Mouse (Mus musculus) hindlimb bud, embryonic 11.5 days (tissue): ENCODE results near the gene Hk2.

ENCODE experiments used
- DNase-seq: peaks from one replicate; pipeline ENCODE4 v3.0.0-alpha.2; 2012; ENCODE audit warnings: low read depth, low spot score; ENCODE audit errors: extremely low spot score

The Hk2 gene

GRCm38 (mm10) chr6:82774321-82774764 is at the start of gene Hk2:
TSS of gene Hk2 (minus strand) at chr6:82774454.
- no peak for DNase-seq

DNA sequence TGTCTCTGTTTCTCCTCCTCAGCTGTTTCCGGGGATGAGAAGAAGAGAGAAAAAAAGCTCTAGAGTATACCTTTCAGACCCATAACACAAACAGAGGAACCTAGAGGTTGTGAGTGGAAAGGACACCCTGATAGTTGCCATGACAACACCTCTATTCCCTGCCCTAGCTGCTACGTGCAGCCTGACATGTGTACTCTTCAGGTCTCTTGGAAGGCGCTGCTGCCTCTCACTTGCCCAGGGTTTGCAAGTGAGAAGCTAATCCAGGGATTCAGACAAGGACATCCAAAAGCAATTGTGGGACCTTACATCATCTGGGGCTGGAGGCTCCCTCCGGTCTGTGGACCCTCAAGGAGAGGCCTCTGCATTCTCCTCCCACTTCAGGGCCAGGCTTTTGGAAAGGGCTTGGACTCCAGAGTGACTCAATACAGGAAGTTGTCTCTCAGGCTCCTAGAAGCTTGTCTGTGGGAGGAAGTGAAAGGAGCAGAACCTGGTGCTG is 47.6 kb upstream of the Hk2 start:
- no peak for DNase-seq

DNA sequence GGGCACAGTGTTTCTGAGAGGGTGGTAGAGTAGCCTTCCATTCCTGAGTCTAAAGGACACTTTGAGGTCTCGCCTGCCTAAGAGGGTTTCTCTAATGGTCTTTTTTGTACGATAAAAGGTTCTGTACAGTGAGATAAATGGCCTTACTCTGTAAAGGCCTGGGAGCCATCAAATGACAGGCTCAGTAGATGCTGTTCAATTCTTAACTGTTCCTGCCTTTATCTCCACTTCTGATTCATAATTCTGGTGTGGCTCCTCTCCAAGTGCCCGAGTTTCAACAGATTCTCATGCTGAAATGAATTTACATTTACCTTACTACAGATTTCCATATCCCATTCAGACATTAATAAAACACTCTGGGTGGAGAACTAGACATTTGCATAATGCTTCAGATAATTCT is 46.5 kb upstream of the Hk2 start:
- DNase-seq, result no peak

DNA sequence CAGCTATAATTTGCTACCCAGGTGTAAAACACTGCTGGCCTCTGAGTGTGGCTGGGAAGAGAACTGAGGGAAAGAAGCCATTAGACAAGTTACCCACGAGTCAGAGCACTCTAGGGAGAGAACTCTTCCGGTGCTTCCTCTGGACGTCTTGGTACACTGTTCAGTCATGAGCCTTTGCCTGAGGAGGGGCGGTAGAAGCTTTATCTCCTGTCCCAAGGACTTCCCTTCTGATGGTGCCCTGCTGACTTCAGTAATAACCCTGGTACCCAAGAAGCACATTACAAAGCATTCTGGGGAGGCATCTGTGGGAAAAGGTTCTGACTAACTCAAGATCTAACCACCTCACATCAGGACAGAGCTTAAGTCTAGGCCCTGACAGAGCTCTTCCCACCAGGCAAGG is 40.6 kb upstream of the Hk2 start:
- no peak for DNase-seq

- DNase-seq, result no peak
Observed at GRCm38 (mm10) chr6:82807984-82808700, 33.9 kb upstream of the Hk2 start.

DNA sequence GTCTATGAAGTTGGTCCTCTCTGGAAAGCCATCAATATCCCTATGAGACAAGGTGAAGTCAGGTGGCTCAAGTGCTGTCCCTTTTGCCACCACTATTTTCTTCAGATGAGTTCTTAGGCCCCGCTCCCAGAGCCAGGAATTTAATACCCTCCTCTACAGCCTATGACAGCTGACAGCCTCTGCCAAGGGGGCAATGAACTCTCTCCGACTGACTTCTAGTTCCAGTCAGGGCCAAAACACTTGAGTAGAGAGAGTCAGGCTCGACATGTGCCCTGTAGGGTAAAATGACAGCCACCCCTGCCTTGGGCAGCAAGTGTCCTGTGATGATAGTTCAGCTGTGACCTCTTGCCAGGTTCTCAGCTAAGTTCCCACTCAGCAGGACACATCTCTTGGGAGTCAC is 32.7 kb upstream of the Hk2 start:
- no peak for DNase-seq

DNA sequence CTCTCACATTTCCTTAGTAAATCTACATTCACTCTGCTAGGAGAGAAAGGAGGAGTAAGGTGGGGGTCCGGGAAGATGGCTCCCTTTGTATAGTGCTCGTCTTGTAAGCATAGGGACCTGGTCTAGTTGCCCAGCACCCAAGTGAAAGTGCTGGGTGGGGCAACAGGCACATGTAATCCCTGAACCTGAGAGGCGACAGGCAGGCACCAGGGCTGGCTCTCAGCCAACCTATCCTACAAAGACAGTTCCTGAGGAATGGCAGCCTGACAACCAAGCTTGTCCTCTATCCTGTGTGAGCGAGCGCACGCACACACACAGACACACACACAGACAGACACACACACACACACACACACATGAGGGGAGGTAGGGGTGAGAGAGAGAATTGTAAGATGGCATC is 32.2 kb upstream of the Hk2 start:
- DNase-seq, result no peak

DNA sequence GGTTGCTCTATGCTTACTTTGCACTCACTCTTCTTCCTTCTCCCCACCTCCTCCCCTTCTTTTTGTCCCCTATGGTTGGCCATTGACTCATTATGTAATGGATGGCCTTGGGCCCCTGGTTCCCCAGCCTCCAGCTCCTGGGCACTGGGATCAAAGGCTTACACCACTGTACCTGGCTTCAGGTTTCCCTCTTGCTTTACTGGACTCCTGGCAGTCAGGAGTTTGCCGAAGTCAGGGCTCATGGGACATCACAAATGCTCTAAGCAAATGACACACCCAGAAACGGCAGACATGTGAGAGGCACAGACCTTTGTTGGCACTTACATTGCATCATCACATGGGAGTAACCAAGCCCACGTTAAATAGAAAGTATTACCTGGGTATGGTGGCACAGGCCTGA is 31.6 kb upstream of the Hk2 start:
- DNase-seq, result no peak

- no peak for DNase-seq
Observed at GRCm38 (mm10) chr6:82804984-82805383, 30.7 kb upstream of the Hk2 start.

DNA sequence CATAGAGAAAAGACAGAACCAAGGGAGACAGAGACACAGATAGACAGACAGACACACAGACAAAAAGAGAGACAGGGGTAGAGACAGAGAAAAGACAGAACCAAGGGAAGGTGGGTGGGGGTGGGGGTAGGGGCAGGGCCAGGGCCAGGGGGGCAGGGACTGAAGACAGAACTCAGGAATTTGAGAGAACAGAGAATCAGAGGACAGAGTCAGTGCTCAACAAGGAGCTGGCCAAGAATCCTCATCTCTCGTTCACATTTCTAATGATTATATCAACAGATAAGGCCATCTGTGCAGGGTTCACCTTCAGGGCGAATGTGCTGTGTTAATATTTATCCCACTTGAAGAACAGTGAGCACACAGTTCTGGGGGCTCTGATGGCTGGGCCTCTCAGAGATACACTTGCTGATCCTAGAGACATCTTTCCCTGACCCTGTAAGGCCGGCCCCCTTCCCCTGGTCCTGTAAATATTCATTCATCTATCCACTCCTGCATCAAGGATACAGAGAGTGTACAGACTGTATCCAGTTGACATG is 24.0 kb upstream of the Hk2 start:
- no peak for DNase-seq

DNA sequence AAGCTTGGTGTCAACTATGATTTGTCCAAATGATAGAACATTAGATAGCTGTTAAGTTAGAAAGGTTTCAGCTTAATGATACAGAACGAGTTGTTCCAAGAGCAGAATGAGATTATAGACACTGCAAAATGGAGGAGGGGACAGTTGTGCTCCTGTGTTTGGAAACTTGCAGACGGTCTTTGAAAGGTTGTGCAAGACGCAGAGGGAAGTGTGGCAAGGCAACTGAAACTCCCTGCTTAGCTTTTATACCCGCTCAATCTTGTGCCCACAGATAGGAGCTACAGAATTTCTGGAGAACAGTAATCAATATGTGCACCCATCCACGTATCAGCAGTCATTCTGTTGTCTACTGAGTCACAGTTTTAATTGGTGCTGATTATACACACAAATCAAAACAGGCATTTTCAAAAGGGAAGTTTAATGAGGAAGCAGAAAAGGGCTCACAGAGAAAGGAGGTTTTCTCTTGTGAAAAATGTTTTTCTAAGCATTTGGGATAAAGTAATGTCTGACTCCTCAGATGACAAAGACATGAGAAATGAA is 23.1 kb upstream of the Hk2 start:
- no peak for DNase-seq

DNA sequence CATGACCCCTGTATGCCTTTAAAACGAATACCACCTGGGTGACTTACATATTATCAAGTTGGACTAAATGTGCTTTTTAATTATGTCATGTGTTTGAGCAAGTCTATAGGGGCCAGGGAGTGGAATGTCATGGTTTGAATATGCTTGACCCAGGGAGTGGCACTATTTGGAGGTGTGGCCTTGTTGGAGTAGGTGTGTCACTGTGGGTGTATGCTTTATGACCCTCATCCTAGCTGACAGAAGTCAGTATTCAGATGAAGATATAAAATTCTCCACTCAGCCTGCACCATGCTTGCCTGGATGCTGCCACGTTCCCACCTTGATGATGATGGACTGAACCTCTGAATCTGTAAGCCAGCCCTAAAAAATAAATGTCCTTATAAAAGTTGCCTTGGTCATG is 16.6 kb upstream of the Hk2 start:
- DNase-seq, result no peak

- no peak for DNase-seq
Observed at GRCm38 (mm10) chr6:82783906-82784305, 9.7 kb upstream of the Hk2 start.

DNA sequence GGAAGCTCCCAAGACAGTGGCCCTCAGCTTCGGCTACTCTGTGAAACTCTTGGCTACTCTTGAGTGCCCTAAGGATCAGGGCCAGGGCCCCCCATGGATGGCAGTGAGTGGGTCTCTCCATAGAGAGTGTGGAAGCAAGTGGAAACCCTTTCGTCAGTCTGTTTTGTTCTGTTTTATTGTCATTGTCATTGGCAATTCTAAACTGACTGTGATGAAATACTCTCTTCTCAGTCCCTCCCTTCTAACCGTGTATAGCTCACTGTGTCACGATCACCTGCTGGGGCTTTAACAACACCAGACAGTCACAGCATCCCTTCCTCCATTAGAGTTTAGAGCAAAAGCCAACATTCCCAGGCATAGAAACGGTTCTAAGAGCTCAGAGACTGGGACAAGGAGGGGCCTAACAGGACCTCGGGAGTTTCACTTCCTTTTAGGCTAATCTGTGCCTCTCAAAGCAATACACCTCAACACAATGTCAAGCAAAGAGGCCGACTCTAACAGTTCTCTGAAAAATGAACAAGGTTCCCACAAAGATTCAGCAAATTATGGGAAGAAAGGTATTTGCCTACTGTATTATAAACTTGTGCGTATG is 6.6 kb upstream of the Hk2 start:
- no peak for DNase-seq

- DNase-seq, result no peak
Observed at GRCm38 (mm10) chr6:82780369-82780768, 6.1 kb upstream of the Hk2 start.

- no peak for DNase-seq
Observed at GRCm38 (mm10) chr6:82777124-82777654, 2.9 kb upstream of the Hk2 start.

- DNase-seq, result no peak
Observed at GRCm38 (mm10) chr6:82775386-82775785, 1.1 kb upstream of the Hk2 start.

GRCm38 (mm10) chr6:82773261-82774131 is 758 bp downstream of the Hk2 start:
- no peak for DNase-seq

GRCm38 (mm10) chr6:82772451-82773101 is 1.7 kb downstream of the Hk2 start:
- DNase-seq, result no peak

GRCm38 (mm10) chr6:82771981-82772409 is 2.3 kb downstream of the Hk2 start:
- DNase-seq, result no peak
